Mouse (Mus musculus) CH12.LX (cell line): ENCODE measurements at regions not wholly inside any gene's neighbourhood (a gene's known extent, or its start where the extent isn't known, plus 50 kb on each side); places are given as distances from the start of the nearest gene placed in this dataset.
A peak's percentile ranks its signal among the peaks of the same experiment; 100 is the strongest.

ENCODE experiments used
- DNase-seq: peaks from one replicate; pipeline ENCODE4 v3.0.0-alpha.2; 2013; ENCODE audit errors: extremely low read depth
- H3K27ac ChIP-seq: 2 replicates; pipeline ENCODE4 v1.5.1; 2012; ENCODE audit warnings: low read depth, mild to moderate bottlenecking, control low read depth, moderate library complexity; ENCODE audit not compliant: insufficient read depth
- H3K27me3 ChIP-seq: replicated peaks from 2 replicates; pipeline ENCODE3; 2012; ENCODE audit warnings: inconsistent platforms
- H3K36me3 ChIP-seq, 2 experiments: replicated peaks in 1 of 2; 2 replicates each; pipeline versions ENCODE3 to v1.6.1; 2012; ENCODE audit warnings: inconsistent platforms in 1 of 2, low read length in 1 of 2, mild to moderate bottlenecking in 1 of 2, mixed read lengths in 1 of 2, moderate library complexity in 1 of 2; ENCODE audit not compliant: control insufficient read depth in 1 of 2, insufficient read depth in 1 of 2
- H3K4me1 ChIP-seq, 2 experiments: 2 replicates each; pipeline ENCODE4 v1.6.1; 2012; ENCODE audit warnings: inconsistent platforms in 1 of 2, moderate library complexity in 1 of 2; ENCODE audit not compliant: insufficient read depth in 2 of 2, control insufficient read depth in 1 of 2
- H3K4me2 ChIP-seq: 2 replicates; pipeline ENCODE4 v1.6.1; 2012; ENCODE audit warnings: low read depth, mild to moderate bottlenecking, control low read depth; ENCODE audit not compliant: poor library complexity, insufficient read depth, severe bottlenecking
- H3K4me3 ChIP-seq, 3 experiments: fragments of 150-350 bp in 1 of 3; sonication (generic) in 1 of 3; replicated peaks in 1 of 3; 2 replicates each; pipeline versions ENCODE3 to v1.5.1; 2011 to 2012; ENCODE audit warnings: low read depth in 2 of 3, low read length in 2 of 3, mild to moderate bottlenecking in 2 of 3, moderate library complexity in 2 of 3, control low read depth in 1 of 3, improper control_type of control experiment in 1 of 3, inconsistent platforms in 1 of 3, mixed read lengths in 1 of 3; ENCODE audit not compliant: poor library complexity in 1 of 3
- H3K79me2 ChIP-seq: replicated peaks from 2 replicates; pipeline ENCODE4 v1.6.1; 2012; ENCODE audit warnings: mild to moderate bottlenecking, moderate library complexity; ENCODE audit not compliant: control insufficient read depth, poor library complexity, insufficient read depth, severe bottlenecking; ENCODE audit errors: extremely low read depth
- H3K9ac ChIP-seq: 2 replicates; pipeline ENCODE4 v1.6.1; 2012; ENCODE audit warnings: low read depth, mild to moderate bottlenecking, control low read depth, moderate library complexity; ENCODE audit not compliant: insufficient read depth
- H3K9me3 ChIP-seq: replicated peaks from 2 replicates; pipeline ENCODE3; 2012; ENCODE audit warnings: low read length, inconsistent platforms, mixed read lengths
- BHLHE40 ChIP-seq: IDR thresholded peaks from 2 replicates; pipeline ENCODE4 v1.6.1; 2011; ENCODE audit warnings: mild to moderate bottlenecking, low read depth, low read length, improper control_type of control experiment
- CHD1 ChIP-seq: IDR thresholded peaks from 2 replicates; pipeline ENCODE4 v1.6.1; 2012; ENCODE audit warnings: low read depth, low read length, improper control_type of control experiment, inconsistent platforms
- CTCF ChIP-seq, 2 experiments: IDR thresholded peaks in 1 of 2; conservative IDR thresholded peaks in 1 of 2; 2 replicates each; pipeline ENCODE4 v1.5.1; 2011 to 2012; ENCODE audit warnings: low read depth in 2 of 2, low read length in 2 of 2, improper control_type of control experiment in 1 of 2, inconsistent platforms in 1 of 2, mild to moderate bottlenecking in 1 of 2, moderate library complexity in 1 of 2
- ELF1 ChIP-seq: IDR thresholded peaks from 2 replicates; pipeline ENCODE4 v1.6.1; 2014; ENCODE audit warnings: low read depth, mild to moderate bottlenecking, inconsistent platforms, low read length, improper control_type of control experiment
- ETS1 ChIP-seq: conservative IDR thresholded peaks from 2 replicates; pipeline ENCODE4 v1.6.1; 2012; ENCODE audit warnings: low read depth, mild to moderate bottlenecking, inconsistent platforms, low read length, improper control_type of control experiment, moderate library complexity
- GABPA ChIP-seq: IDR thresholded peaks from 2 replicates; pipeline ENCODE4 v1.6.1; 2012; ENCODE audit warnings: low read depth, low read length, improper control_type of control experiment, inconsistent platforms; ENCODE audit not compliant: insufficient replicate concordance
- IRF4 ChIP-seq: IDR thresholded peaks from 2 replicates; pipeline ENCODE4 v1.6.1; 2014; ENCODE audit warnings: low read depth, mild to moderate bottlenecking, inconsistent platforms, low read length, improper control_type of control experiment
- JUN ChIP-seq: IDR thresholded peaks from 2 replicates; pipeline ENCODE4 v1.6.1; 2011; ENCODE audit warnings: low read depth, mild to moderate bottlenecking, low read length, improper control_type of control experiment, moderate library complexity; ENCODE audit not compliant: insufficient read depth
- JUND ChIP-seq: conservative IDR thresholded peaks from 2 replicates; pipeline ENCODE4 v1.6.1; 2011; ENCODE audit warnings: low read depth, low read length, improper control_type of control experiment
- MAFK ChIP-seq: IDR thresholded peaks from 2 replicates; pipeline ENCODE4 v1.6.1; 2011; ENCODE audit warnings: low read length, improper control_type of control experiment; ENCODE audit not compliant: insufficient replicate concordance
- MAZ ChIP-seq: IDR thresholded peaks from 2 replicates; pipeline ENCODE4 v1.6.1; 2012; ENCODE audit warnings: low read depth, mild to moderate bottlenecking, inconsistent platforms, low read length, improper control_type of control experiment, moderate library complexity
- MYC ChIP-seq: IDR thresholded peaks from 2 replicates; pipeline ENCODE4 v1.6.1; 2011; ENCODE audit warnings: low read depth, mild to moderate bottlenecking, improper control_type of control experiment, low read length
- NELFE ChIP-seq: IDR thresholded peaks from 2 replicates; pipeline ENCODE4 v1.6.1; 2011; ENCODE audit warnings: low read depth, low read length, improper control_type of control experiment
- NRF1 ChIP-seq: IDR thresholded peaks from 2 replicates; pipeline ENCODE4 v1.6.1; 2014; ENCODE audit warnings: low read depth, mild to moderate bottlenecking, inconsistent platforms, low read length, improper control_type of control experiment, moderate library complexity
- POLR2A ChIP-seq: IDR thresholded peaks from 2 replicates; pipeline ENCODE4 v1.6.1; 2011; ENCODE audit warnings: low read depth, mild to moderate bottlenecking, improper control_type of control experiment, low read length
- RAD21 ChIP-seq: IDR thresholded peaks from 2 replicates; pipeline ENCODE4 v1.6.1; 2011; ENCODE audit warnings: low read depth, mild to moderate bottlenecking, low read length, improper control_type of control experiment, moderate library complexity
- RCOR1 ChIP-seq: conservative IDR thresholded peaks from 2 replicates; pipeline ENCODE4 v1.6.1; 2012; ENCODE audit warnings: low read depth, mild to moderate bottlenecking, inconsistent platforms, low read length, improper control_type of control experiment
- UBTF ChIP-seq: IDR thresholded peaks from 2 replicates; pipeline ENCODE4 v1.6.1; 2012; ENCODE audit warnings: low read depth, mild to moderate bottlenecking, inconsistent platforms, low read length, improper control_type of control experiment, moderate library complexity
- USF1 ChIP-seq: IDR thresholded peaks from 2 replicates; pipeline ENCODE4 v1.6.1; 2014; ENCODE audit warnings: low read depth, mild to moderate bottlenecking, inconsistent platforms, low read length, improper control_type of control experiment
- USF2 ChIP-seq: conservative IDR thresholded peaks from 2 replicates; pipeline ENCODE4 v1.6.1; 2011; ENCODE audit warnings: low read depth, low read length, improper control_type of control experiment
- dilution Hi-C: fragments of 300-500 bp; cut with MboI; formaldehyde crosslinking; loops from 2 replicates; pipeline ENCODE4 v1.14.3; 2020; ENCODE audit warnings: low sequenced_read_pairs; ENCODE audit not compliant: extremely low pct_unique_long_range_greater_than_20kb, extremely low pct_ligation_motif_present
- in situ Hi-C: fragments of 300-500 bp; cut with MboI; formaldehyde crosslinking; loops from 3 replicates; pipeline ENCODE4 v1.14.3; 2019; ENCODE audit warnings: low sequenced_read_pairs, low pct_ligation_motif_present, low pct_unique_long_range_greater_than_20kb, mixed read lengths

GRCm38 (mm10) chr1:52306892-52307291 lies 73.9 kb upstream of the Gls start:
- peaks cover 2 to 4% of the 10 kb centered on the region in 2 experiments; a peak in 2 of 4 replicates for H3K4me1 ChIP-seq
- no peaks in the 10 kb centered on the region for H3K36me3 ChIP-seq
- no peaks in the 10 kb centered on the region for H3K27me3 ChIP-seq
- no peak overlapping the region for H3K4me3 ChIP-seq
- DNase-seq = peak; percentile 61
- dilution Hi-C loops (no loop called here), in situ Hi-C loops (no loop called here)
- no peak overlapping the region for H3K27ac ChIP-seq
- H3K9me3 ChIP-seq = no peaks in the 10 kb centered on the region
- H3K79me2 ChIP-seq = no peaks in the 10 kb centered on the region
- H3K9ac ChIP-seq = no peak overlapping the region
- TF ChIP-seq NELFE (no peak), RAD21 (peak; percentile 11), UBTF (no peak), CHD1 (no peak), CTCF (conservative IDR thresholded peaks at IDR 0.05 in 1 of 2, IDR thresholded peaks at IDR 0.05 in 1 of 2; ENCODE audit: low read depth in 2 of 2, low read length in 2 of 2) (peak; percentile 61 to 86)
- no peak overlapping the region for H3K4me2 ChIP-seq

DNA sequence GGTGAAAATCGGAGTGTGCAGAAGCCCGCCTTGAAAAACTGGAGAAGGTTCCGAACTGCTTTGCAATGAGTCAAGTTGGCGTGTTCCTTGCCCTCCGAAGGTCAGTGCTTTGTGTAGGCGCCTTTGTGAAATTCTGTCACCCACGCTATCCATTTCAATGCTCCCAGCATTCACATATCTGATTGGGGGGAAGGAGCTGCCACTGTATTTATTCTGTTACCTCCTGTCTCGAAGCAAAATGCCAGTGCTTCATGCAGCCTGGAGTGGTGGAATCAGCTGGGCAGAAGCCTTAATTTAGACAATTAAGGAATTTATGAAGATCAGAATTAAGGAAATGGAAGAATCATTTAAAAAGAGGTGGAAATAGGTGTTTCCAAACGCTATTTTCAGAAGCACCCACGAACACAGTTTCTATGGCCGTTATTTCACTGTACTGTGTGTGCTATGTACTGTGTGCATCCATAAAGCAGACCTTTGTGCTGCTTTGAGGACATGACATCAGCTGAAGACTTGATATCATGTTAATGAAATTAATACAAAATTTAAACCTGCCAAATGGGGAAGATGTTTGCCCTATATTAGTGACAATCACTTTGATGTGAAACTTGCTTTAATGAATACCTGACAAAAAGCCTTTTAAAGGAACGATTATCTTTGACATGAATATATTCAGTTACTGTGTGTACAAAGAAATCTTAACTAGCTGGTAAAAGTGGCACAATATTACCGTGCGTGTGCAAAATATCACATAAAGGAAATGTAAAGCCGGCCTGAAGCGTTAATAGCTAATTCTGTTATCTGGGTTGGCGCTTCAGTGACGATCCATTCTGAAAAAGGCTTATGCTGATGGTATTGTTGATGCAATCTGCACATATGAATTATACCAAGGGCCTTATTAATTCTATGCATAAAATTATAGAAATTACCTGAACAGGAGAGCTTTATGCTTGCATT lies 72.9 kb upstream of the Gls start:
- H3K27me3 ChIP-seq = no peaks in the 10 kb centered on the region
- dilution Hi-C loops (no loop called here), in situ Hi-C loops (no loop called here)
- H3K36me3 ChIP-seq = no peaks in the 10 kb centered on the region
- TF ChIP-seq JUN = no peak
- no peak for TF ChIP-seq ELF1
- TF ChIP-seq RCOR1 = no peak
- TF ChIP-seq MAZ = no peak
- no peak for TF ChIP-seq POLR2A
- TF ChIP-seq BHLHE40 = no peak
- no peak for TF ChIP-seq IRF4
- no peak for TF ChIP-seq NELFE
- TF ChIP-seq MAFK = no peak
- TF ChIP-seq USF1 = no peak
- no peak for TF ChIP-seq NRF1
- TF ChIP-seq JUND = no peak
- TF ChIP-seq MYC = no peak
- no peak for TF ChIP-seq GABPA
- TF ChIP-seq ETS1 = no peak
- no peak for TF ChIP-seq USF2
- no peak for TF ChIP-seq UBTF
- no peak overlapping the region for H3K4me2 ChIP-seq
- no peak overlapping the region for H3K4me3 ChIP-seq
- H3K27ac ChIP-seq = no peak overlapping the region
- peaks cover 2 to 4% of the 10 kb centered on the region in 2 experiments; a peak in 2 of 4 replicates for H3K4me1 ChIP-seq
- no peaks in the 10 kb centered on the region for H3K9me3 ChIP-seq
- H3K9ac ChIP-seq = no peak overlapping the region
- H3K79me2 ChIP-seq = no peaks in the 10 kb centered on the region
- DNase-seq = no peak
